ENCODE assay signal across 27 mouse cellular contexts in genomic region chr2:125540579-125540978, GRCm38 (mm10). TPM values are rescaled to one million over a fixed set of nuclear protein-coding genes. Genes with fewer than 3 reads are reported as not detected.
DNase-seq lines count a peak whose midpoint lies in the region; ATAC-seq and TF ChIP-seq lines count a peak whose summit lies in the region.
"Had no signal": no experiment of that assay in that cellular context is flagged by ENCODE, and none has a peak within 500 bp of the region (broad histone marks: within the 10 kb centered on the region; RNA-seq: fewer than 3 reads in every experiment).

No protein-coding gene starts in this region.

- no peak overlapping the region for H3K27ac ChIP-seq in kidney, postnatal 0 days
- H3K27ac ChIP-seq in embryonic fibroblast, embryonic 13.5 days (ENCODE audit: insufficient read depth, low read length): peak overlapping the region; percentile 75
- H3K27ac ChIP-seq: heart, embryonic 13.5 days; hindbrain, embryonic 10.5 days; limb, embryonic 13.5 days; lung, embryonic 15.5 days; midbrain, embryonic 10.5 days; midbrain, embryonic 15.5 days had no signal

- no peak overlapping the region for H3K9ac ChIP-seq in kidney, postnatal 0 days (ENCODE audit: low read depth, low read length)
- H3K9ac ChIP-seq: forebrain, postnatal 0 days; heart, embryonic 13.5 days; limb, embryonic 13.5 days; lung, embryonic 15.5 days; midbrain, embryonic 15.5 days had no signal

- no peaks in the 10 kb centered on the region for H3K36me3 ChIP-seq in kidney, postnatal 0 days (ENCODE audit: insufficient read depth, low read length)
- H3K36me3 ChIP-seq: heart, embryonic 13.5 days; hindbrain, embryonic 10.5 days; limb, embryonic 13.5 days; lung, embryonic 15.5 days; midbrain, embryonic 10.5 days; midbrain, embryonic 15.5 days had no signal

- ATAC-seq in kidney, postnatal 0 days (replicated peaks; ENCODE audit: low FRiP score, low read depth): no peak
- ATAC-seq: forebrain, postnatal 0 days; hindbrain, embryonic 16.5 days; midbrain, embryonic 15.5 days had no signal

- no peaks in the 10 kb centered on the region for H3K27me3 ChIP-seq in kidney, postnatal 0 days (ENCODE audit: insufficient read depth, low read length)
- H3K27me3 ChIP-seq: heart, embryonic 13.5 days; limb, embryonic 13.5 days; lung, embryonic 15.5 days; midbrain, embryonic 15.5 days had no signal

- 49% methylated on average over 7 of the region's 7 CpGs for WGBS in kidney, postnatal 0 days

- no peak overlapping the region for H3K4me3 ChIP-seq in kidney, postnatal 0 days (replicated peaks; ENCODE audit: low read depth, low read length)
- H3K4me3 ChIP-seq in embryonic fibroblast, embryonic 13.5 days (ENCODE audit: insufficient read depth, low read length): no peak overlapping the region
- H3K4me3 ChIP-seq: heart, embryonic 13.5 days; hindbrain, embryonic 10.5 days; limb, embryonic 13.5 days; lung, embryonic 15.5 days; midbrain, embryonic 10.5 days; midbrain, embryonic 15.5 days had no signal

- DNase-seq in heart, adult 11 months: peak; percentile 89
- no peak for DNase-seq in heart, postnatal 4 days
- DNase-seq in kidney, postnatal 0 days (ENCODE audit: low spot score): peak; percentile 39
- no peak for DNase-seq in kidney, postnatal 36 days
- no peak for DNase-seq in cerebellum, postnatal 25 days
- DNase-seq in thymus, postnatal 36 days: no peak
- DNase-seq: adrenal gland, postnatal 25 days; cerebellum, adult 18-20 months; cerebellum, postnatal 10 days; forebrain, postnatal 0 days; gastrocnemius, postnatal 10 days; kidney, postnatal 4 days; right cerebral cortex, postnatal 25 days; spleen, adult 18-20 months; thymus, postnatal 25 days had no signal

- no peaks in the 10 kb centered on the region for H3K9me3 ChIP-seq in kidney, postnatal 0 days (replicated peaks; ENCODE audit: low read length)
- H3K9me3 ChIP-seq: heart, embryonic 13.5 days; hindbrain, embryonic 10.5 days; limb, embryonic 13.5 days; lung, embryonic 15.5 days; midbrain, embryonic 10.5 days; midbrain, embryonic 15.5 days had no signal

- no peaks in the 10 kb centered on the region for H3K4me1 ChIP-seq in kidney, postnatal 0 days (replicated peaks; ENCODE audit: insufficient read depth, low read length)
- peaks cover 14% of the 10 kb centered on the region for H3K4me1 ChIP-seq in embryonic fibroblast, embryonic 13.5 days (ENCODE audit: control insufficient read depth, insufficient read depth, low read length)
- H3K4me1 ChIP-seq: heart, embryonic 13.5 days; hindbrain, embryonic 10.5 days; limb, embryonic 13.5 days; midbrain, embryonic 10.5 days; midbrain, embryonic 15.5 days had no signal

- TF ChIP-seq CTCF in kidney, postnatal 0 days (IDR thresholded peaks at IDR 0.05; ENCODE audit: low read depth): no peak
- TF ChIP-seq CTCF in embryonic fibroblast, embryonic 13.5 days (IDR thresholded peaks at IDR 0.05; ENCODE audit: borderline replicate concordance, insufficient read depth, low read length): no peak

- no peak for TF ChIP-seq POLR2A in embryonic fibroblast, embryonic 13.5 days (IDR thresholded peaks at IDR 0.05; ENCODE audit: low read depth, low read length)

- no peak overlapping the region for H3K4me2 ChIP-seq in kidney, postnatal 0 days (ENCODE audit: low read length)
- H3K4me2 ChIP-seq: heart, embryonic 13.5 days; limb, embryonic 13.5 days; liver, embryonic 11.5 days; lung, embryonic 15.5 days; midbrain, embryonic 15.5 days had no signal

RNA-seq across cellular contexts. Expression of gene Fbn1, which starts 32.8 kb away (rescaled TPM):
- 100 to 1,000 TPM; 223 to 241 TPM for total RNA-seq in heart, postnatal 4 days (2021)
- polyA plus RNA-seq in kidney, postnatal 0 days (2015; fragmentation: Nextera tagmentation; extraction: Ambion mirVana): 13.2 and 13.4 TPM in 2 replicates
- 593 and 598 TPM in 2 replicates for polyA plus RNA-seq in embryonic fibroblast, embryonic 13.5 days (2011; ENCODE audit: insufficient read length, low read depth, missing spikeins)

RNA-seq across cellular contexts. Expression of gene Gm9913, which starts 35.7 kb away (rescaled TPM):
- total RNA-seq in heart, postnatal 4 days (2021): under 1 TPM; 0.57 to 0.65 TPM
- polyA plus RNA-seq in kidney, postnatal 0 days (2015; fragmentation: Nextera tagmentation; extraction: Ambion mirVana): 0.20 and 0.26 TPM in 2 replicates
- polyA plus RNA-seq in embryonic fibroblast, embryonic 13.5 days (2011; ENCODE audit: insufficient read length, low read depth, missing spikeins): 1.3 and 1.4 TPM in 2 replicates
- total RNA-seq: adrenal gland, postnatal 25 days; megakaryocyte progenitor cell, adult 5-6 weeks; neutrophil, adult 5-6 weeks had no signal
- polyA plus RNA-seq: liver, embryonic 16.5 days had no signal

Comparison
In these comparisons a context has a peak if more than half of its experiments do, and no peak if none do; other contexts are left out.
1. DNase-seq: peak in heart, adult 11 months (single experiment) and kidney, postnatal 0 days (single experiment); none in heart, postnatal 4 days (single experiment), kidney, postnatal 36 days (0 of 2), cerebellum, postnatal 25 days (0 of 2) and thymus, postnatal 36 days (0 of 2).
2. RNA of gene Fbn1, which starts 32.8 kb away (polyA plus RNA-seq): 593 to 598 TPM in embryonic fibroblast, embryonic 13.5 days; 13.2 to 13.4 TPM in kidney, postnatal 0 days; every median in the first group is over 10 times any median in the second.